ENCODE assay signal across 10 mouse cellular contexts in genomic region chrX:103937333-103937732, GRCm38 (mm10). TPM values are rescaled to one million over a fixed set of nuclear protein-coding genes. Genes with fewer than 3 reads are reported as not detected.
DNase-seq lines count a peak whose midpoint lies in the region; ATAC-seq and TF ChIP-seq lines count a peak whose summit lies in the region.
"Had no signal": no experiment of that assay in that cellular context is flagged by ENCODE, and none has a peak within 500 bp of the region (broad histone marks: within the 10 kb centered on the region; RNA-seq: fewer than 3 reads in every experiment).

No protein-coding gene starts in this region.

- no peaks in the 10 kb centered on the region for H3K4me1 ChIP-seq in forebrain, embryonic 14.5 days (ENCODE audit: control insufficient read depth, insufficient read depth, low read length)
- H3K4me1 ChIP-seq in forebrain, embryonic 16.5 days (replicated peaks; ENCODE audit: control insufficient read depth, insufficient read depth, low read length) = no peaks in the 10 kb centered on the region
- no peaks in the 10 kb centered on the region for H3K4me1 ChIP-seq in liver, adult 2 months (ENCODE audit: control insufficient read depth, insufficient read depth, low read length)
- no peaks in the 10 kb centered on the region for H3K4me1 ChIP-seq in MEL (ENCODE audit: control insufficient read depth in 1 of 2, insufficient read depth in 2 of 2, low read length in 2 of 2)
- H3K4me1 ChIP-seq: hindbrain, embryonic 15.5 days had no signal

- H3K27me3 ChIP-seq in forebrain, embryonic 14.5 days (replicated peaks; ENCODE audit: control insufficient read depth, insufficient read depth, low read length) = no peaks in the 10 kb centered on the region
- H3K27me3 ChIP-seq in forebrain, embryonic 16.5 days (replicated peaks; ENCODE audit: control insufficient read depth, insufficient read depth, low read length) = peaks cover 4% of the 10 kb centered on the region; the same call in 1 of the 2 replicates
- no peaks in the 10 kb centered on the region for H3K27me3 ChIP-seq in liver, adult 2 months (ENCODE audit: control insufficient read depth, insufficient read depth, low read length)
- no peaks in the 10 kb centered on the region for H3K27me3 ChIP-seq in MEL (ENCODE audit: control insufficient read depth in 1 of 2, insufficient read depth in 2 of 2, low read length in 2 of 2)

- H3K9me3 ChIP-seq in forebrain, embryonic 14.5 days (replicated peaks; ENCODE audit: control insufficient read depth, low read length) = no peaks in the 10 kb centered on the region
- no peaks in the 10 kb centered on the region for H3K9me3 ChIP-seq in forebrain, embryonic 16.5 days (ENCODE audit: control insufficient read depth, low read length)
- no peaks in the 10 kb centered on the region for H3K9me3 ChIP-seq in MEL (replicated peaks; ENCODE audit: insufficient read depth, low read length)
- H3K9me3 ChIP-seq: G1E; hindbrain, embryonic 15.5 days had no signal

- peak; percentile 49 for DNase-seq in forebrain, embryonic 14.5 days (ENCODE audit: low spot score)
- peak; percentile 8 for DNase-seq in liver, adult 2 months (ENCODE audit: extremely low read depth, low read depth, low spot score)
- DNase-seq in liver (no peak), MEL (ENCODE audit: low read depth, low spot score) (peak; percentile 46)
- peak; percentile 15 to 49 for DNase-seq in layer of hippocampus, postnatal 10 days (ENCODE audit: low spot score in 2 of 2)
- no peak for DNase-seq in gastrocnemius, postnatal 10 days
- DNase-seq in spleen, postnatal 14 days (ENCODE audit: low spot score in 2 of 2) = no peak

- no peaks in the 10 kb centered on the region for H3K79me2 ChIP-seq in liver, adult 2 months (ENCODE audit: control insufficient read depth, insufficient read depth, low read length)
- H3K79me2 ChIP-seq in MEL (ENCODE audit: control insufficient read depth, insufficient read depth, low read length, poor library complexity) = no peaks in the 10 kb centered on the region

- no peak for TF ChIP-seq EP300 in MEL (IDR thresholded peaks at IDR 0.05; ENCODE audit: low read depth in 1 of 2, low read length in 2 of 2)

- TF ChIP-seq CTCF in liver, adult 2 months (IDR thresholded peaks at IDR 0.05; ENCODE audit: low read depth, low read length) = no peak
- TF ChIP-seq CTCF in MEL (IDR thresholded peaks at IDR 0.05 in 2 of 3, conservative IDR thresholded peaks at IDR 0.05 in 1 of 3; ENCODE audit: control insufficient read depth in 1 of 3, insufficient read depth in 1 of 3, low read depth in 2 of 3, low read length in 3 of 3, poor library complexity in 1 of 3, severe bottlenecking in 1 of 3) = peak in 2 of 3 experiments; percentile 22 to 60; a peak in 3 of 6 replicates

- no peak overlapping the region for H3K4me3 ChIP-seq in forebrain, embryonic 14.5 days (ENCODE audit: low read depth, low read length)
- no peak overlapping the region for H3K4me3 ChIP-seq in forebrain, embryonic 16.5 days (replicated peaks; ENCODE audit: low read length)
- H3K4me3 ChIP-seq in liver, adult 2 months (ENCODE audit: insufficient read depth, low read depth, low read length) = no peak overlapping the region
- H3K4me3 ChIP-seq in MEL (ENCODE audit: control insufficient read depth in 1 of 2, insufficient read depth in 1 of 2, low read depth in 2 of 2, low read length in 2 of 2) = no peak overlapping the region
- H3K4me3 ChIP-seq: hindbrain, embryonic 15.5 days had no signal

- no peak for TF ChIP-seq POLR2A in liver, adult 2 months (IDR thresholded peaks at IDR 0.05; ENCODE audit: extremely low read depth, insufficient read depth, low read length)
- no peak for TF ChIP-seq POLR2A in MEL (IDR thresholded peaks at IDR 0.05; ENCODE audit: control insufficient read depth in 1 of 2, insufficient read depth in 1 of 2, low read depth in 1 of 2, low read length in 2 of 2, poor library complexity in 1 of 2)

- peak; percentile 65 for TF ChIP-seq RAD21 in MEL (IDR thresholded peaks at IDR 0.05; ENCODE audit: low read depth, low read length)

- H3K4me2 ChIP-seq in forebrain, embryonic 14.5 days (ENCODE audit: low read length) = no peak overlapping the region
- no peak overlapping the region for H3K4me2 ChIP-seq in forebrain, embryonic 16.5 days (ENCODE audit: low read length)
- H3K4me2 ChIP-seq: hindbrain, embryonic 15.5 days had no signal

- no peak overlapping the region for H3K9ac ChIP-seq in forebrain, embryonic 14.5 days (ENCODE audit: low read length)
- no peak overlapping the region for H3K9ac ChIP-seq in forebrain, embryonic 16.5 days (replicated peaks; ENCODE audit: low read depth, low read length)
- no peak overlapping the region for H3K9ac ChIP-seq in liver, adult 2 months (ENCODE audit: low read depth, low read length)
- H3K9ac ChIP-seq in MEL (ENCODE audit: control insufficient read depth, low read depth, low read length, poor library complexity, severe bottlenecking) = no peak overlapping the region
- H3K9ac ChIP-seq: hindbrain, embryonic 15.5 days had no signal

- WGBS in forebrain, embryonic 14.5 days = 34% methylated on average over 3 of the region's 3 CpGs
- WGBS in forebrain, embryonic 16.5 days = 26% methylated on average over 3 of the region's 3 CpGs
- 16% methylated on average over 3 of the region's 3 CpGs for WGBS in liver, adult 2 months

- no peak for ATAC-seq in forebrain, embryonic 14.5 days
- no peak for ATAC-seq in forebrain, embryonic 16.5 days

- H3K27ac ChIP-seq in forebrain, embryonic 14.5 days (ENCODE audit: low read depth, low read length) = no peak overlapping the region
- H3K27ac ChIP-seq in forebrain, embryonic 16.5 days (ENCODE audit: low read length) = no peak overlapping the region
- H3K27ac ChIP-seq in liver, adult 2 months (replicated peaks; ENCODE audit: insufficient read depth, low read depth, low read length) = no peak overlapping the region
- H3K27ac ChIP-seq in MEL (ENCODE audit: control insufficient read depth, low read depth, low read length) = no peak overlapping the region
- H3K27ac ChIP-seq: hindbrain, embryonic 15.5 days had no signal

- no peaks in the 10 kb centered on the region for H3K36me3 ChIP-seq in forebrain, embryonic 14.5 days (ENCODE audit: control insufficient read depth, insufficient read depth, low read length)
- H3K36me3 ChIP-seq in forebrain, embryonic 16.5 days (ENCODE audit: control insufficient read depth, insufficient read depth) = no peaks in the 10 kb centered on the region
- H3K36me3 ChIP-seq in liver, adult 2 months (ENCODE audit: control insufficient read depth, insufficient read depth, low read length) = no peaks in the 10 kb centered on the region
- no peaks in the 10 kb centered on the region for H3K36me3 ChIP-seq in MEL (ENCODE audit: control insufficient read depth in 1 of 2, insufficient read depth in 2 of 2, low read length in 2 of 2)
- H3K36me3 ChIP-seq: G1E; hindbrain, embryonic 15.5 days had no signal

TF ChIP-seq in MEL, 35 proteins besides CTCF, POLR2A, EP300 and RAD21:
- TF ChIP-seq ZC3H11A (IDR thresholded peaks at IDR 0.05; ENCODE audit: low read depth, low read length) (peak; percentile 15; the same call in 1 of the 2 replicates), MXI1 (IDR thresholded peaks at IDR 0.05; ENCODE audit: low read depth, low read length) (no peak), KAT2A (conservative IDR thresholded peaks at IDR 0.05; ENCODE audit: low read depth, low read length) (no peak), CHD2 (IDR thresholded peaks at IDR 0.05; ENCODE audit: low read length) (no peak), SMC3 (IDR thresholded peaks at IDR 0.05; ENCODE audit: low read depth, low read length) (peak; percentile 54)

RNA-seq across cellular contexts. Expression of gene Rlim, which starts 43.8 kb away (rescaled TPM):
- polyA plus RNA-seq in forebrain, embryonic 14.5 days (2014; fragmentation: Nextera tagmentation; extraction: Ambion mirVana) = 21.9 and 25.7 TPM in 2 replicates
- polyA plus RNA-seq in forebrain, embryonic 16.5 days (2015; fragmentation: Nextera tagmentation; extraction: Ambion mirVana) = 36.6 and 38.9 TPM in 2 replicates
- 23.5 and 23.9 TPM in 2 replicates for total RNA-seq in liver, adult 2 months (2014; rRNA removed)
- 2.4 and 2.7 TPM in 2 replicates for polyA plus RNA-seq in liver, adult 2 months (2012; rRNA removed)
- total RNA-seq in MEL (2012; rRNA removed) = 30.0 and 32.5 TPM in 2 replicates
- polyA plus RNA-seq in MEL (2012; ENCODE audit: insufficient read depth in 1 of 2, insufficient read length in 2 of 2, low read depth in 1 of 2, low replicate concordance in 2 of 2, missing spikeins in 1 of 2) = 10 to 100 TPM; 20.8 to 84.2 TPM
- total RNA-seq in layer of hippocampus, postnatal 10 days (2021) = 10 to 100 TPM; 48.6 to 53.6 TPM
- 10 to 100 TPM; 26.6 to 29.0 TPM for total RNA-seq in gastrocnemius, postnatal 10 days (2021)

Comparison
In these comparisons a context has a peak if more than half of its experiments do, and no peak if none do; other contexts are left out.
1. DNase-seq: peak in forebrain, embryonic 14.5 days (single experiment), liver, adult 2 months (single experiment), MEL (single experiment) and layer of hippocampus, postnatal 10 days (2 of 2); none in liver (single experiment), gastrocnemius, postnatal 10 days (single experiment) and spleen, postnatal 14 days (0 of 2).